Mouse (Mus musculus): ENCODE measurements around the gene G3bp1. TPM values are rescaled to one million over a fixed set of nuclear protein-coding genes. Genes with fewer than 3 reads are reported as not detected.

Gene G3bp1
- total and polyA plus RNA-seq, 3 experiments = 22.0 to 41.3 (median 40.0) TPM

GRCm38 (mm10) chr11:55429973-55430372 is 39.5 kb upstream of the G3bp1 start:
- H3K9ac ChIP-seq (ENCODE audit: low read depth, low read length) = no peak overlapping the region
- WGBS = 98% methylated on average over 2 of the region's 2 CpGs
- H3K27ac ChIP-seq = no peak overlapping the region
- H3K4me3 ChIP-seq = no peak overlapping the region
- H3K79me2 ChIP-seq (replicated peaks; ENCODE audit: control insufficient read depth, insufficient read depth, low read length) = no peaks in the 10 kb centered on the region
- no peak for TF ChIP-seq CTCF (IDR thresholded peaks at IDR 0.05)
- no peak for TF ChIP-seq EP300 (IDR thresholded peaks at IDR 0.05; ENCODE audit: insufficient read depth, low read depth, low read length)
- H3K4me1 ChIP-seq (ENCODE audit: control insufficient read depth, insufficient read depth, low read length) = peaks cover 5% of the 10 kb centered on the region
- intact Hi-C loops (cut with DNase I) = no loop called here
- no peak for DNase-seq
- H3K27me3 ChIP-seq (ENCODE audit: control insufficient read depth, insufficient read depth, low read length) = no peaks in the 10 kb centered on the region
- H3K36me3 ChIP-seq (ENCODE audit: control insufficient read depth, insufficient read depth, low read length) = no peaks in the 10 kb centered on the region

DNA sequence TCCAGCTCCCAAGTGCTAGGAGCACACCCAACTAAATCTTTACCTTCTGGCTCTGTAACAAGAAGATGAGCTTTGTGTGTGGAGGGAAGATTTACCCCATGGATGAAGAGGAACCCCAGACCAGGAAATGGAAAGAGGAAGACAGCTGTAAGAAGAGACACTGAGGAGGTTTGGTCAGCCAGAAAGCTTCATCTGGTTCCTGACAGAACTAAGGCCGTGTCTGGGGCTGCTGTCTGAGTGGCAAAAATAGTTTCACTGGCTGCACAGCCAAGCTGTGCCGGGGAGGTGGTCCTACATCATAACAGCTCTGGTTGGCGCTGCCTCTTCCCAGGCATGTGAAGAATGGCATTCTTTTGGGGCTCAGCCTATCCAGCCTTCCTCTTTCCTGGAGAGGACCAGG is 36.5 kb upstream of the G3bp1 start:
- 13% methylated on average over 3 of the region's 3 CpGs for WGBS
- H3K36me3 ChIP-seq (ENCODE audit: control insufficient read depth, insufficient read depth, low read length) = no peaks in the 10 kb centered on the region
- no peak overlapping the region for H3K4me3 ChIP-seq
- no peaks in the 10 kb centered on the region for H3K27me3 ChIP-seq (ENCODE audit: control insufficient read depth, insufficient read depth, low read length)
- peaks cover 4% of the 10 kb centered on the region for H3K4me1 ChIP-seq (ENCODE audit: control insufficient read depth, insufficient read depth, low read length)
- H3K27ac ChIP-seq = no peak overlapping the region
- peak in 1 of 2 experiments; percentile 24 for DNase-seq
- no peak overlapping the region for H3K9ac ChIP-seq (ENCODE audit: low read depth, low read length)
- TF ChIP-seq EP300 (IDR thresholded peaks at IDR 0.05; ENCODE audit: insufficient read depth, low read depth, low read length) (no peak), POLR2A (IDR thresholded peaks at IDR 0.05; ENCODE audit: insufficient read depth, low read depth, low read length) (no peak), CTCF (IDR thresholded peaks at IDR 0.05) (no peak)
- no peaks in the 10 kb centered on the region for H3K79me2 ChIP-seq (replicated peaks; ENCODE audit: control insufficient read depth, insufficient read depth, low read length)
- intact Hi-C loops (cut with DNase I) = no loop called here

- DNase-seq = peak in 1 of 2 experiments; percentile 7
- Histone ChIP-seq H3K4me3 (no peak overlapping the region), H3K79me2 (replicated peaks; ENCODE audit: control insufficient read depth, insufficient read depth, low read length) (no peaks in the 10 kb centered on the region), H3K9ac (ENCODE audit: low read depth, low read length) (no peak overlapping the region), H3K27ac (no peak overlapping the region), H3K4me1 (ENCODE audit: control insufficient read depth, insufficient read depth, low read length) (no peaks in the 10 kb centered on the region), H3K36me3 (ENCODE audit: control insufficient read depth, insufficient read depth, low read length) (no peaks in the 10 kb centered on the region), H3K27me3 (ENCODE audit: control insufficient read depth, insufficient read depth, low read length) (no peaks in the 10 kb centered on the region)
- intact Hi-C loops (cut with DNase I) = no loop called here
- WGBS = 95% methylated on average over 6 of the region's 6 CpGs
- no peak for TF ChIP-seq CTCF (IDR thresholded peaks at IDR 0.05)
- TF ChIP-seq EP300 (IDR thresholded peaks at IDR 0.05; ENCODE audit: insufficient read depth, low read depth, low read length) = no peak
- TF ChIP-seq POLR2A (IDR thresholded peaks at IDR 0.05; ENCODE audit: insufficient read depth, low read depth, low read length) = no peak
Measured at GRCm38 (mm10) chr11:55436089-55436488, 33.4 kb upstream of the G3bp1 start.

- Histone ChIP-seq H3K36me3 (ENCODE audit: control insufficient read depth, insufficient read depth, low read length) (no peaks in the 10 kb centered on the region), H3K27ac (no peak overlapping the region), H3K79me2 (replicated peaks; ENCODE audit: control insufficient read depth, insufficient read depth, low read length) (no peaks in the 10 kb centered on the region), H3K4me3 (no peak overlapping the region), H3K4me1 (ENCODE audit: control insufficient read depth, insufficient read depth, low read length) (no peaks in the 10 kb centered on the region), H3K27me3 (ENCODE audit: control insufficient read depth, insufficient read depth, low read length) (no peaks in the 10 kb centered on the region), H3K9ac (ENCODE audit: low read depth, low read length) (no peak overlapping the region)
- intact Hi-C loops (cut with DNase I) = no loop called here
- 47% methylated on average over 4 of the region's 4 CpGs for WGBS
- no peak for DNase-seq
- TF ChIP-seq POLR2A (IDR thresholded peaks at IDR 0.05; ENCODE audit: insufficient read depth, low read depth, low read length) (no peak), CTCF (IDR thresholded peaks at IDR 0.05) (no peak), EP300 (IDR thresholded peaks at IDR 0.05; ENCODE audit: insufficient read depth, low read depth, low read length) (no peak)
Measured at GRCm38 (mm10) chr11:55438031-55438430, 31.5 kb upstream of the G3bp1 start.

GRCm38 (mm10) chr11:55439718-55440117 is 29.8 kb upstream of the G3bp1 start:
- H3K9ac ChIP-seq (ENCODE audit: low read depth, low read length) = no peak overlapping the region
- peaks cover 1% of the 10 kb centered on the region for H3K4me1 ChIP-seq (ENCODE audit: control insufficient read depth, insufficient read depth, low read length)
- H3K27me3 ChIP-seq (ENCODE audit: control insufficient read depth, insufficient read depth, low read length) = no peaks in the 10 kb centered on the region
- no peak for TF ChIP-seq CTCF (IDR thresholded peaks at IDR 0.05)
- no peak for TF ChIP-seq POLR2A (IDR thresholded peaks at IDR 0.05; ENCODE audit: insufficient read depth, low read depth, low read length)
- no peak for TF ChIP-seq EP300 (IDR thresholded peaks at IDR 0.05; ENCODE audit: insufficient read depth, low read depth, low read length)
- 83% methylated on average over 5 of the region's 5 CpGs for WGBS
- no peaks in the 10 kb centered on the region for H3K36me3 ChIP-seq (ENCODE audit: control insufficient read depth, insufficient read depth, low read length)
- intact Hi-C loops (cut with DNase I) = no loop called here
- no peaks in the 10 kb centered on the region for H3K79me2 ChIP-seq (replicated peaks; ENCODE audit: control insufficient read depth, insufficient read depth, low read length)
- no peak overlapping the region for H3K27ac ChIP-seq
- no peak for DNase-seq
- H3K4me3 ChIP-seq = no peak overlapping the region

DNA sequence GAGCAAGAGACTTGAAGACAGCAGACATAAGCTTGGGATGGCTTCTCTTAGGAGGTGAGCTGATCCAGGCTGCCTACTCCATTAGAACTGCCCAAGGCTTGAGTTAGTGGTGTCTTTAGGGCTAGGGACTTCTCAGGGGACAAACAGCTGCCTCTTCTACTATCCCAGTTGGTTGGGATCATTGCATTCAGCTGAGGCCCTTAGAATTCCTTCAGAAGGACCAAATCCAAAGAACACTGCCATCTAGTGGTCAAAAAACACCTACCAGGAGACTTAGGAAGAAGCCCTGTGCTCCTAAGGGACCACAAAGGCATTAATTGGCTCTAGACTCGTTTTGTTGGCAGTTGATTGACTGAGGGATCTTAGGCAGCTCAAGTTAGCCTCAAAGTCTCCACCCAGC is 24.7 kb upstream of the G3bp1 start:
- Histone ChIP-seq H3K79me2 (replicated peaks; ENCODE audit: control insufficient read depth, insufficient read depth, low read length) (no peaks in the 10 kb centered on the region), H3K4me3 (no peak overlapping the region), H3K9ac (ENCODE audit: low read depth, low read length) (no peak overlapping the region), H3K36me3 (ENCODE audit: control insufficient read depth, insufficient read depth, low read length) (peaks cover 2% of the 10 kb centered on the region; the same call in 1 of the 2 replicates), H3K27me3 (ENCODE audit: control insufficient read depth, insufficient read depth, low read length) (no peaks in the 10 kb centered on the region), H3K4me1 (ENCODE audit: control insufficient read depth, insufficient read depth, low read length) (peaks cover 12% of the 10 kb centered on the region), H3K27ac (peak overlapping the region; percentile 18; the same call in 1 of the 2 replicates)
- TF ChIP-seq CTCF (IDR thresholded peaks at IDR 0.05) (peak; percentile 94), EP300 (IDR thresholded peaks at IDR 0.05; ENCODE audit: insufficient read depth, low read depth, low read length) (no peak), POLR2A (IDR thresholded peaks at IDR 0.05; ENCODE audit: insufficient read depth, low read depth, low read length) (0 out of 2 replicates have a peak, but pooled peaks have one; percentile 34)
- DNase-seq = peak in 1 of 2 experiments; percentile 42
- intact Hi-C loops (cut with DNase I) = loop anchor here (2.0 kb wide), 2 partner anchors 26 to 240 kb away; partner anchors contain the start of gene Slc36a1
- WGBS = 0% methylated on average over 1 of the region's 1 CpGs
